Mouse (Mus musculus): ENCODE results near the gene Nlgn2. TPM values are rescaled to one million over a fixed set of nuclear protein-coding genes. Genes with fewer than 3 reads are reported as not detected.
A peak's percentile ranks its signal among the peaks of the same experiment; 100 is the strongest.

Gene Nlgn2
- polyA plus RNA-seq, 1 experiment from 2014 or later: 31.3 TPM

- H3K27me3 ChIP-seq (ENCODE audit: control insufficient read depth, insufficient read depth, low read length): peaks cover 3% of the 10 kb centered on the region; the same call in 1 of the 2 replicates
- no peak overlapping the region for H3K27ac ChIP-seq (ENCODE audit: low read depth, low read length)
- no peaks in the 10 kb centered on the region for H3K9me3 ChIP-seq (ENCODE audit: control insufficient read depth, low read length)
- no peak overlapping the region for H3K4me2 ChIP-seq (ENCODE audit: low read depth, low read length)
- H3K4me1 ChIP-seq (ENCODE audit: control insufficient read depth, insufficient read depth, low read length): peaks cover 27% of the 10 kb centered on the region
- no peak for ATAC-seq (ENCODE audit: low read depth)
- H3K4me3 ChIP-seq (ENCODE audit: low read depth, low read length): no peak overlapping the region
- 0 out of 2 replicates have a peak, but pooled peaks cover 4% of the 10 kb centered on the region for H3K36me3 ChIP-seq (ENCODE audit: control insufficient read depth, insufficient read depth, low read length)
- no peak overlapping the region for H3K9ac ChIP-seq (replicated peaks; ENCODE audit: low read depth, low read length)
- 76% methylated on average over 7 of the region's 7 CpGs for WGBS
These were observed 39.7 kb downstream of the Nlgn2 start for GRCm38 (mm10) chr11:69797924-69798323.

- Histone ChIP-seq H3K9me3 (ENCODE audit: control insufficient read depth, low read length) (no peaks in the 10 kb centered on the region), H3K9ac (replicated peaks; ENCODE audit: low read depth, low read length) (no peak overlapping the region), H3K4me3 (ENCODE audit: low read depth, low read length) (peak overlapping the region; percentile 27), H3K4me1 (ENCODE audit: control insufficient read depth, insufficient read depth, low read length) (peaks cover 12% of the 10 kb centered on the region), H3K27me3 (ENCODE audit: control insufficient read depth, insufficient read depth, low read length) (no peaks in the 10 kb centered on the region), H3K27ac (ENCODE audit: low read depth, low read length) (no peak overlapping the region), H3K36me3 (ENCODE audit: control insufficient read depth, insufficient read depth, low read length) (0 out of 2 replicates have a peak, but pooled peaks cover 4% of the 10 kb centered on the region), H3K4me2 (ENCODE audit: low read depth, low read length) (peak overlapping the region; percentile 57)
- 3% methylated on average over 13 of the region's 13 CpGs for WGBS
- ATAC-seq (ENCODE audit: low read depth): no peak
These were observed 41.6 kb downstream of the Nlgn2 start for GRCm38 (mm10) chr11:69795983-69796435.

GRCm38 (mm10) chr11:69795168-69795982 lies 42.2 kb downstream of the Nlgn2 start, which contains the start of gene Chrnb1:
TSS of gene Chrnb1 (minus strand) at chr11:69795943.
- Histone ChIP-seq H3K9ac (replicated peaks; ENCODE audit: low read depth, low read length) (no peak within 1 kb of the TSS; the same call in 1 of the 2 replicates), H3K27me3 (ENCODE audit: control insufficient read depth, insufficient read depth, low read length) (no peaks in the 10 kb centered on the region), H3K4me2 (ENCODE audit: low read depth, low read length) (peak within 1 kb of the TSS; percentile 57), H3K9me3 (ENCODE audit: control insufficient read depth, low read length) (no peaks in the 10 kb centered on the region), H3K4me1 (ENCODE audit: control insufficient read depth, insufficient read depth, low read length) (peaks cover 11% of the 10 kb centered on the region), H3K4me3 (ENCODE audit: low read depth, low read length) (peak within 1 kb of the TSS; percentile 27), H3K27ac (ENCODE audit: low read depth, low read length) (no peak within 1 kb of the TSS), H3K36me3 (ENCODE audit: control insufficient read depth, insufficient read depth, low read length) (0 out of 2 replicates have a peak, but pooled peaks cover 4% of the 10 kb centered on the region)
- peak; percentile 93 for ATAC-seq (ENCODE audit: low read depth)
- 2% methylated on average over 52 of the region's 52 CpGs for WGBS

- H3K4me1 ChIP-seq (ENCODE audit: control insufficient read depth, insufficient read depth, low read length): no peaks in the 10 kb centered on the region
- no peak overlapping the region for H3K4me3 ChIP-seq (ENCODE audit: low read depth, low read length)
- ATAC-seq (ENCODE audit: low read depth): no peak
- H3K27me3 ChIP-seq (ENCODE audit: control insufficient read depth, insufficient read depth, low read length): no peaks in the 10 kb centered on the region
- WGBS: 65% methylated on average over 5 of the region's 5 CpGs
- H3K4me2 ChIP-seq (ENCODE audit: low read depth, low read length): no peak overlapping the region
- H3K9ac ChIP-seq (replicated peaks; ENCODE audit: low read depth, low read length): no peak overlapping the region
- H3K36me3 ChIP-seq (ENCODE audit: control insufficient read depth, insufficient read depth, low read length): 0 out of 2 replicates have a peak, but pooled peaks cover 4% of the 10 kb centered on the region
- no peaks in the 10 kb centered on the region for H3K9me3 ChIP-seq (ENCODE audit: control insufficient read depth, low read length)
- H3K27ac ChIP-seq (ENCODE audit: low read depth, low read length): no peak overlapping the region
These were observed 44.2 kb downstream of the Nlgn2 start for GRCm38 (mm10) chr11:69793429-69793828.

- Histone ChIP-seq H3K36me3 (ENCODE audit: control insufficient read depth, insufficient read depth, low read length) (no peaks in the 10 kb centered on the region), H3K4me3 (ENCODE audit: low read depth, low read length) (no peak overlapping the region), H3K9ac (replicated peaks; ENCODE audit: low read depth, low read length) (no peak overlapping the region), H3K27me3 (ENCODE audit: control insufficient read depth, insufficient read depth, low read length) (no peaks in the 10 kb centered on the region), H3K4me1 (ENCODE audit: control insufficient read depth, insufficient read depth, low read length) (no peaks in the 10 kb centered on the region), H3K9me3 (ENCODE audit: control insufficient read depth, low read length) (no peaks in the 10 kb centered on the region), H3K27ac (ENCODE audit: low read depth, low read length) (no peak overlapping the region), H3K4me2 (ENCODE audit: low read depth, low read length) (no peak overlapping the region)
- WGBS: 70% methylated on average over 5 of the region's 5 CpGs
- ATAC-seq (ENCODE audit: low read depth): no peak
These were observed 46.2 kb downstream of the Nlgn2 start for GRCm38 (mm10) chr11:69791420-69791819.

- H3K27ac ChIP-seq (ENCODE audit: low read depth, low read length): no peak overlapping the region
- H3K27me3 ChIP-seq (ENCODE audit: control insufficient read depth, insufficient read depth, low read length): no peaks in the 10 kb centered on the region
- H3K36me3 ChIP-seq (ENCODE audit: control insufficient read depth, insufficient read depth, low read length): no peaks in the 10 kb centered on the region
- no peak for ATAC-seq (ENCODE audit: low read depth)
- H3K9me3 ChIP-seq (ENCODE audit: control insufficient read depth, low read length): no peaks in the 10 kb centered on the region
- H3K4me1 ChIP-seq (ENCODE audit: control insufficient read depth, insufficient read depth, low read length): no peaks in the 10 kb centered on the region
- no peak overlapping the region for H3K4me3 ChIP-seq (ENCODE audit: low read depth, low read length)
- 70% methylated on average over 5 of the region's 5 CpGs for WGBS
- H3K4me2 ChIP-seq (ENCODE audit: low read depth, low read length): no peak overlapping the region
- no peak overlapping the region for H3K9ac ChIP-seq (replicated peaks; ENCODE audit: low read depth, low read length)
These were observed 48.2 kb downstream of the Nlgn2 start for GRCm38 (mm10) chr11:69789431-69789830.

GRCm38 (mm10) chr11:69787306-69787705 lies 50.3 kb downstream of the Nlgn2 start:
- Histone ChIP-seq H3K27me3 (ENCODE audit: control insufficient read depth, insufficient read depth, low read length) (no peaks in the 10 kb centered on the region), H3K9me3 (ENCODE audit: control insufficient read depth, low read length) (no peaks in the 10 kb centered on the region), H3K9ac (replicated peaks; ENCODE audit: low read depth, low read length) (no peak overlapping the region), H3K4me2 (ENCODE audit: low read depth, low read length) (no peak overlapping the region), H3K4me3 (ENCODE audit: low read depth, low read length) (no peak overlapping the region), H3K36me3 (ENCODE audit: control insufficient read depth, insufficient read depth, low read length) (no peaks in the 10 kb centered on the region), H3K27ac (ENCODE audit: low read depth, low read length) (no peak overlapping the region), H3K4me1 (ENCODE audit: control insufficient read depth, insufficient read depth, low read length) (no peaks in the 10 kb centered on the region)
- no peak for ATAC-seq (ENCODE audit: low read depth)
- WGBS: 87% methylated on average over 5 of the region's 5 CpGs

- Histone ChIP-seq H3K27ac (ENCODE audit: low read depth, low read length) (no peak overlapping the region), H3K4me1 (ENCODE audit: control insufficient read depth, insufficient read depth, low read length) (no peaks in the 10 kb centered on the region), H3K36me3 (ENCODE audit: control insufficient read depth, insufficient read depth, low read length) (no peaks in the 10 kb centered on the region), H3K9me3 (ENCODE audit: control insufficient read depth, low read length) (no peaks in the 10 kb centered on the region), H3K4me3 (ENCODE audit: low read depth, low read length) (no peak overlapping the region), H3K27me3 (ENCODE audit: control insufficient read depth, insufficient read depth, low read length) (no peaks in the 10 kb centered on the region), H3K4me2 (ENCODE audit: low read depth, low read length) (no peak overlapping the region), H3K9ac (replicated peaks; ENCODE audit: low read depth, low read length) (no peak overlapping the region)
- WGBS: 46% methylated on average over 15 of the region's 15 CpGs
- ATAC-seq (ENCODE audit: low read depth): no peak
These were observed 52.8 kb downstream of the Nlgn2 start for GRCm38 (mm10) chr11:69784793-69785272.

- ATAC-seq (ENCODE audit: low read depth): no peak
- Histone ChIP-seq H3K4me1 (ENCODE audit: control insufficient read depth, insufficient read depth, low read length) (no peaks in the 10 kb centered on the region), H3K4me2 (ENCODE audit: low read depth, low read length) (no peak overlapping the region), H3K36me3 (ENCODE audit: control insufficient read depth, insufficient read depth, low read length) (no peaks in the 10 kb centered on the region), H3K27me3 (ENCODE audit: control insufficient read depth, insufficient read depth, low read length) (no peaks in the 10 kb centered on the region), H3K27ac (ENCODE audit: low read depth, low read length) (no peak overlapping the region), H3K4me3 (ENCODE audit: low read depth, low read length) (no peak overlapping the region), H3K9me3 (ENCODE audit: control insufficient read depth, low read length) (no peaks in the 10 kb centered on the region), H3K9ac (replicated peaks; ENCODE audit: low read depth, low read length) (no peak overlapping the region)
- 19% methylated on average over 4 of the region's 4 CpGs for WGBS
These were observed 55.8 kb downstream of the Nlgn2 start for GRCm38 (mm10) chr11:69781828-69782227.
